Mouse (Mus musculus) embryonic facial prominence, embryonic 14.5 days (tissue): ENCODE data around the gene Apol6. TPM values are rescaled to one million over a fixed set of nuclear protein-coding genes. Genes with fewer than 3 reads are reported as not detected.

Experiments
- ATAC-seq: fragments of 200-750 bp; cut with Nextera tagmentation; 2 replicates; pipeline ENCODE4 v1.8.0; 2017; ENCODE audit warnings: low read depth, moderate number of reproducible peaks, moderate TSS enrichment
- DNase-seq: peaks from one replicate; pipeline ENCODE4 v3.0.0-alpha.2; 2015; ENCODE audit warnings: low spot score
- H3K27ac ChIP-seq: fragments of 300-500 bp; sonication (generic); replicated peaks from 2 replicates; pipeline ENCODE4 v1.5.1; 2014; ENCODE audit warnings: low read depth, mild to moderate bottlenecking, low read length, moderate library complexity
- H3K27me3 ChIP-seq: fragments of 300-500 bp; sonication (generic); replicated peaks from 2 replicates; pipeline ENCODE4 v1.6.1; 2014; ENCODE audit warnings: low read length; ENCODE audit not compliant: control insufficient read depth, insufficient read depth
- H3K36me3 ChIP-seq: fragments of 300-500 bp; sonication (generic); 2 replicates; pipeline ENCODE4 v1.6.1; 2014; ENCODE audit warnings: low read length, mixed read lengths; ENCODE audit not compliant: control insufficient read depth, insufficient read depth
- H3K4me1 ChIP-seq: fragments of 300-500 bp; sonication (generic); 2 replicates; pipeline ENCODE4 v1.6.1; 2014; ENCODE audit warnings: antibody characterized with exemption, low read length; ENCODE audit not compliant: control insufficient read depth, insufficient read depth
- H3K4me2 ChIP-seq: fragments of 300-500 bp; sonication (generic); 2 replicates; pipeline ENCODE4 v1.6.1; 2014; ENCODE audit warnings: low read depth, mild to moderate bottlenecking, low read length, moderate library complexity, mixed read lengths
- H3K4me3 ChIP-seq: fragments of 300-500 bp; sonication (generic); 2 replicates; pipeline ENCODE4 v1.5.1; 2014; ENCODE audit warnings: low read depth, mild to moderate bottlenecking, low read length
- H3K9ac ChIP-seq: fragments of 300-500 bp; sonication (generic); 2 replicates; pipeline ENCODE4 v1.6.1; 2014; ENCODE audit warnings: low read depth, mild to moderate bottlenecking, low read length, moderate library complexity, mixed read lengths
- H3K9me3 ChIP-seq: fragments of 300-500 bp; sonication (generic); 2 replicates; pipeline ENCODE4 v1.6.1; 2016; ENCODE audit warnings: low read length; ENCODE audit not compliant: control insufficient read depth
- WGBS: fragments of 180-500 bp; shearing (Covaris S2); extraction: QIAGEN DNeasy Blood & Tissue Kit; methylation state at CpG from one replicate; pipeline ENCODE4 v1.1.7; 2014; 5-methylcytosine and 5-hydroxymethylcytosine counted together
- polyA plus RNA-seq: library from polyadenylated mRNA; unstranded; fragments of >200 nt; fragmentation: Nextera tagmentation; extraction: Ambion mirVana; gene quantifications from 2 replicates; pipeline ENCODE4 v1.2.1, GENCODE M21; 2014

Gene Apol6
- polyA plus RNA-seq, 1 experiment from 2014 or later, result 0.21 TPM

- Histone ChIP-seq H3K9me3 (no peaks in the 10 kb centered on the region), H3K4me1 (peaks cover 14% of the 10 kb centered on the region; the same call in 1 of the 2 replicates), H3K4me2 (no peak overlapping the region), H3K27ac (peak overlapping the region; percentile 48; the same call in 1 of the 2 replicates), H3K9ac (peak overlapping the region; percentile 40), H3K36me3 (peaks cover 77% of the 10 kb centered on the region), H3K27me3 (no peaks in the 10 kb centered on the region), H3K4me3 (no peak overlapping the region)
- WGBS, result 63% methylated on average over 14 of the region's 14 CpGs
- DNase-seq (no peak), ATAC-seq (no peak)
Measured at GRCm38 (mm10) chr15:77079256-77079822, 34.8 kb downstream of the Apol6 start.

DNA sequence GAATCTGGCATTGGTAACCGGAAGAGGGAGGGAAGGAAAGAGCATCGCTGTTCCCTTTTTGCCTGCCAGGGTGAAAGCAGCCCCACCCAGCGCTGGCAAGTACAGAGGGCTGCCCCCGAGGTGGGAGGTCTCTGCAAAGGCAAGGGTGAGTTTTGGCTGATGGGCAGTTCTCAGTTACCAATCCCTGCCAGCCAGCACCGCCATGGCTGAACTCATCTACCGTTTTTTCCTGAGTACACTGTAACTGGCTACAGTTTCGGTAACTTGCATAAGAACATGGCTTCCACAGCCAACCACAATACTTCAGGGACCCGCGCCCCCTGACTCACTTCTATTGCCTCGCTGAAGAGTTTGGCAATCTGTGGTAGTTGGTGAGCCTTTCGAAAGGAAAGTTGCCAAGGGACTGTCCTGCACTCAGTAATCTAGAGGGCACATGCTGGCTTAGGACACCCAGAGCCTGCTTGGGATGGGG, 35.4 kb downstream of the Apol6 start:
- no peak overlapping the region for H3K4me3 ChIP-seq
- DNase-seq, result no peak
- H3K9me3 ChIP-seq, result no peaks in the 10 kb centered on the region
- WGBS, result 58% methylated on average over 11 of the region's 11 CpGs
- H3K9ac ChIP-seq, result peak overlapping the region; percentile 40; the same call in 1 of the 2 replicates
- H3K4me1 ChIP-seq, result peaks cover 14% of the 10 kb centered on the region; the same call in 1 of the 2 replicates
- H3K36me3 ChIP-seq, result peaks cover 82% of the 10 kb centered on the region
- no peaks in the 10 kb centered on the region for H3K27me3 ChIP-seq
- ATAC-seq, result no peak
- H3K4me2 ChIP-seq, result no peak overlapping the region
- peak overlapping the region; percentile 48 for H3K27ac ChIP-seq

DNA sequence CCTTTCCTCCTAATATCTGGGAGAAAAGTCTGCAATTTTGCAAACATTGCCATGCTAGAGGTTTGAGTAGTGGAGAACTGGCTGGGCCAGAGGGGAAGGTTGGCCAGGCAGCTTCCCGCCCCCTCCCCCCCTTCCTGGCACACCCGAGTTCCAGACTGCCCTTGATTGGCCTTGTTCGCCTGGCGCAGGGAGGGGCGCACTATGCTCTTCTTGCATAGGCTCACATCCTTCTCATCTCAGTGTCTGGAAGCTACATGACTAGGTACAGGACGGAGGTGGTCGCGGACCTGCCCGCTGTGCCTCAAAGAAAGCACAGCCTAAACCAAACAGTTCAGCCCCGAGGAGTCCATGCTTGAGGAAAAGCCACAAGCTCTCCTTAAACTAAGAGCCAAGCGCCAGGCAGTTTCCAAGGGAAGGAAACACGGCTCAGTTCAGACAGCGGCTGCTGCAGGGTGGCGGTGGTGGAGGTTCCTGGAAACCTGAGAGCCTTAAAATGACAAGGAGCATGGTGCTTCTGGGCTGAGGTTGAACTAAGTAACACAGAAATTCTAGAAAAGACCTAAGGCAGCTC, 36.2 kb downstream of the Apol6 start:
- Histone ChIP-seq H3K4me3 (no peak overlapping the region), H3K9me3 (no peaks in the 10 kb centered on the region), H3K4me2 (no peak overlapping the region), H3K36me3 (peaks cover 85% of the 10 kb centered on the region), H3K27ac (peak overlapping the region; percentile 74), H3K9ac (0 out of 2 replicates have a peak overlapping the region, but pooled peaks have one; percentile 19), H3K27me3 (no peaks in the 10 kb centered on the region), H3K4me1 (peaks cover 14% of the 10 kb centered on the region; the same call in 1 of the 2 replicates)
- 68% methylated on average over 14 of the region's 14 CpGs for WGBS
- DNase-seq, result peak; percentile 56
- 0 out of 2 replicates have a peak, but pooled peaks have one; percentile 21 for ATAC-seq

- peak overlapping the region; percentile 74 for H3K27ac ChIP-seq
Measured at GRCm38 (mm10) chr15:77081454-77081853, 36.9 kb downstream of the Apol6 start.

DNA sequence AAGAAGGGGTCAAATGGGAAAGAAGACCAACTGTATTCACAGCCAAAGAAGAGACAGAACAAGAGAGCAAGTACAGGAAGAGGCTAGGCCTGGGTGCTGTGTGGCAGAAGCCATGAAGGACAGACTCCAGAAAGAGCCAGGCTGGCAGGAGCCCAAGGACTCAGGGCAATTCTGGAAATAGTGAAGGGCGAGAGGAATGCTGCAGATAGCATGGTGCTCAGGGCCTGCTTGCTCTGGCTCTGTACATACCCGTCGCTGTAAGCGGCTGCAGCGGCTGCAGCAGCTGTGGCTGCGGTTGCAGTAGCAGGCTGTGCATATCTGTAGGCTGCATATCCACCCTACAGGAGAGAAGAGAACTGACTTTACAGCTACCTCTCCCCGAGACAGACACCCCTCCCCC, 41.3 kb downstream of the Apol6 start:
- ATAC-seq (no peak), DNase-seq (no peak)
- H3K4me1 ChIP-seq, result peaks cover 10% of the 10 kb centered on the region; the same call in 1 of the 2 replicates
- H3K36me3 ChIP-seq, result peaks cover 85% of the 10 kb centered on the region
- H3K4me3 ChIP-seq, result no peak overlapping the region
- no peaks in the 10 kb centered on the region for H3K9me3 ChIP-seq
- H3K27ac ChIP-seq, result no peak overlapping the region
- H3K9ac ChIP-seq, result no peak overlapping the region
- H3K27me3 ChIP-seq, result no peaks in the 10 kb centered on the region
- WGBS, result 84% methylated on average over 6 of the region's 7 CpGs
- no peak overlapping the region for H3K4me2 ChIP-seq

More at GRCm38 (mm10) chr15:77081454-77081853, 36.9 kb downstream of the Apol6 start:
- H3K36me3 ChIP-seq, result peaks cover 83% of the 10 kb centered on the region
- ATAC-seq, result no peak
- no peaks in the 10 kb centered on the region for H3K27me3 ChIP-seq
- no peak for DNase-seq
- no peaks in the 10 kb centered on the region for H3K9me3 ChIP-seq
- WGBS, result 83% methylated on average over 5 of the region's 5 CpGs
- H3K4me1 ChIP-seq, result peaks cover 14% of the 10 kb centered on the region; the same call in 1 of the 2 replicates
- no peak overlapping the region for H3K4me2 ChIP-seq
- H3K4me3 ChIP-seq, result no peak overlapping the region
- peak overlapping the region; percentile 19; the same call in 1 of the 2 replicates for H3K9ac ChIP-seq

DNA sequence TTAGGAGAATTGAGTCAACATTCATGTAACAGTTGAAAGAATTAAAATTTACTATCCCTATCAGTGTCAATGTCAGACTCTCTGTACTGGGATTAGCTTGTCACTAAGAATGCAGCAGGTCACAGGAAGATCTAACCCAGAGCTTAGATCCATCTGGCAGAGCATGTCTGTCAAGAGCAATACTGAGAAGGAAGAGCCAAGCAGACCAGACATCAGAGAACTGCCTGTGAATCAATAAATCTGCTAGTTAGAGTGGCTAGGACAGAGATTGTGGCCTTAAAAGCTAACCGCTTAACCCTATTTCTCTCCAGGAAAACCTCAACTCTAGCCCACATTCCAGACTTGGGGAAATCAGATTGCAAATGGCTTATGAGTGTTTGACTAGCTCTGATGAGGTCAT, 42.0 kb downstream of the Apol6 start:
- H3K36me3 ChIP-seq, result peaks cover 82% of the 10 kb centered on the region
- no peaks in the 10 kb centered on the region for H3K27me3 ChIP-seq
- DNase-seq (no peak), ATAC-seq (no peak)
- no peak overlapping the region for H3K4me3 ChIP-seq
- H3K27ac ChIP-seq, result no peak overlapping the region
- no peak overlapping the region for H3K9ac ChIP-seq
- peaks cover 6% of the 10 kb centered on the region; the same call in 1 of the 2 replicates for H3K4me1 ChIP-seq
- no peaks in the 10 kb centered on the region for H3K9me3 ChIP-seq
- H3K4me2 ChIP-seq, result no peak overlapping the region
- 93% methylated on average over 1 of the region's 1 CpGs for WGBS

DNA sequence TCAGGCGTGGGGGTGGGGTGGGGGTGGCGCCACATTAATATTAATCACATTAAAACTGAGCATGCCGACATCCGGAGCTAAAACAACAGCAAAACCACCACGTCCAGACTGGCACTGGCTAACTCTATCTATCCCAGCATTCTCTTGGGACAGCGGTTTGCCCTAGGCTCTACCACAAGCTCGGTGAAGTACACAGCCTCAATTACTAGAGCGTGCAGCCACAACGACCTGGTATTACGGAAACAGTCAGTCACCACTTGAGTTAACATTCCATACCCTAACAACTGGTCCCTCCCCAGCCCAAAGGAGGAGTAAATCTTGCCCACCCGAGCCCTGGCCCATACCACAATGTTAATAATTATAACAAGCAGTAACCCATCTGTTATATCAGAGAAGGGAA, 44.7 kb downstream of the Apol6 start:
- no peak overlapping the region for H3K4me3 ChIP-seq
- DNase-seq, result peak; percentile 73
- 0 out of 2 replicates have a peak overlapping the region, but pooled peaks have one; percentile 6 for H3K27ac ChIP-seq
- H3K27me3 ChIP-seq, result no peaks in the 10 kb centered on the region
- no peaks in the 10 kb centered on the region for H3K9me3 ChIP-seq
- 53% methylated on average over 11 of the region's 11 CpGs for WGBS
- H3K4me1 ChIP-seq, result peaks cover 4% of the 10 kb centered on the region; the same call in 1 of the 2 replicates
- peaks cover 80% of the 10 kb centered on the region for H3K36me3 ChIP-seq
- H3K4me2 ChIP-seq, result no peak overlapping the region
- no peak overlapping the region for H3K9ac ChIP-seq
- ATAC-seq, result peak; percentile 38; the same call in 1 of the 2 replicates

GRCm38 (mm10) chr15:77090531-77090930, 46.0 kb downstream of the Apol6 start:
- H3K36me3 ChIP-seq, result peaks cover 80% of the 10 kb centered on the region

More at GRCm38 (mm10) chr15:77090531-77090930, 46.0 kb downstream of the Apol6 start:
- 77% methylated on average over 5 of the region's 5 CpGs for WGBS
- ATAC-seq (no peak), DNase-seq (no peak)
- Histone ChIP-seq H3K4me1 (peaks cover 4% of the 10 kb centered on the region; the same call in 1 of the 2 replicates), H3K9ac (no peak overlapping the region), H3K27me3 (no peaks in the 10 kb centered on the region), H3K4me3 (no peak overlapping the region), H3K9me3 (no peaks in the 10 kb centered on the region), H3K4me2 (no peak overlapping the region), H3K27ac (no peak overlapping the region)
